Mouse (Mus musculus) embryonic facial prominence, embryonic 10.5 days (tissue): ENCODE measurements around the gene Ntm. TPM values are rescaled to one million over a fixed set of nuclear protein-coding genes. Genes with fewer than 3 reads are reported as not detected.

Experiments used
- DNase-seq: peaks from one replicate; pipeline ENCODE4 v3.0.0-alpha.2; 2017; ENCODE audit warnings: low spot score
- H3K27ac ChIP-seq: fragments of 300-500 bp; sonication (generic); replicated peaks from 2 replicates; pipeline ENCODE4 v1.5.1; 2016; ENCODE audit warnings: mild to moderate bottlenecking
- H3K27me3 ChIP-seq: fragments of 300-500 bp; sonication (generic); replicated peaks from 2 replicates; pipeline ENCODE4 v1.6.1; 2016; ENCODE audit warnings: low read depth, mild to moderate bottlenecking; ENCODE audit not compliant: poor library complexity, severe bottlenecking
- H3K36me3 ChIP-seq: fragments of 300-500 bp; sonication (generic); replicated peaks from 2 replicates; pipeline ENCODE4 v1.6.1; 2016; ENCODE audit warnings: mild to moderate bottlenecking, moderate library complexity
- H3K4me1 ChIP-seq: fragments of 300-500 bp; sonication (generic); 2 replicates; pipeline ENCODE4 v1.6.1; 2016
- H3K4me3 ChIP-seq: fragments of 300-500 bp; sonication (generic); 2 replicates; pipeline ENCODE4 v1.5.1; 2016; ENCODE audit warnings: mild to moderate bottlenecking, moderate library complexity
- H3K9me3 ChIP-seq: fragments of 300-500 bp; sonication (generic); 2 replicates; pipeline ENCODE4 v1.6.1; 2016; ENCODE audit warnings: mild to moderate bottlenecking
- WGBS: fragments of 180-500 bp; shearing (Covaris S2); methylation state at CpG from one replicate; pipeline ENCODE4 v1.1.7; 2016; 5-methylcytosine and 5-hydroxymethylcytosine counted together
- polyA plus RNA-seq: library from polyadenylated mRNA; unstranded; fragments of >200 nt; fragmentation: Nextera tagmentation; extraction: Ambion mirVana; gene quantifications from 2 replicates; pipeline ENCODE4 v1.2.1, GENCODE M21; 2016

Ntm gene
- polyA plus RNA-seq, 1 experiment from 2014 or later = 8.1 TPM

- WGBS = 85% methylated on average over 8 of the region's 8 CpGs
- DNase-seq = no peak
- no peaks in the 10 kb centered on the region for H3K36me3 ChIP-seq
- no peaks in the 10 kb centered on the region for H3K27me3 ChIP-seq
- no peak overlapping the region for H3K27ac ChIP-seq
- peaks cover 5% of the 10 kb centered on the region for H3K4me1 ChIP-seq
- H3K4me3 ChIP-seq = no peak overlapping the region
- no peaks in the 10 kb centered on the region for H3K9me3 ChIP-seq
Measured at GRCm38 (mm10) chr9:29637335-29637734, 325.6 kb downstream of the Ntm start.

GRCm38 (mm10) chr9:29617181-29617580 is 345.8 kb downstream of the Ntm start:
- Histone ChIP-seq H3K36me3 (no peaks in the 10 kb centered on the region), H3K4me1 (peaks cover 2% of the 10 kb centered on the region; the same call in 1 of the 2 replicates), H3K9me3 (no peaks in the 10 kb centered on the region), H3K27me3 (no peaks in the 10 kb centered on the region), H3K4me3 (no peak overlapping the region), H3K27ac (no peak overlapping the region)
- no peak for DNase-seq
- 80% methylated on average over 5 of the region's 5 CpGs for WGBS

GRCm38 (mm10) chr9:29612020-29612612 is 350.8 kb downstream of the Ntm start:
- H3K27ac ChIP-seq = no peak overlapping the region
- H3K4me1 ChIP-seq = peaks cover 15% of the 10 kb centered on the region; the same call in 1 of the 2 replicates
- H3K9me3 ChIP-seq = no peaks in the 10 kb centered on the region
- 75% methylated on average over 7 of the region's 7 CpGs for WGBS
- H3K27me3 ChIP-seq = no peaks in the 10 kb centered on the region
- no peak for DNase-seq
- no peaks in the 10 kb centered on the region for H3K36me3 ChIP-seq
- no peak overlapping the region for H3K4me3 ChIP-seq

GRCm38 (mm10) chr9:29610867-29611266 is 352.1 kb downstream of the Ntm start:
- Histone ChIP-seq H3K27me3 (no peaks in the 10 kb centered on the region), H3K27ac (no peak overlapping the region), H3K9me3 (no peaks in the 10 kb centered on the region), H3K4me3 (no peak overlapping the region), H3K4me1 (peaks cover 15% of the 10 kb centered on the region; the same call in 1 of the 2 replicates), H3K36me3 (no peaks in the 10 kb centered on the region)
- WGBS = 69% methylated on average over 2 of the region's 2 CpGs
- DNase-seq = no peak

- H3K27me3 ChIP-seq = no peaks in the 10 kb centered on the region
- H3K4me3 ChIP-seq = no peak overlapping the region
- H3K4me1 ChIP-seq = no peaks in the 10 kb centered on the region
- no peaks in the 10 kb centered on the region for H3K9me3 ChIP-seq
- 54% methylated on average over 4 of the region's 4 CpGs for WGBS
- no peak overlapping the region for H3K27ac ChIP-seq
- H3K36me3 ChIP-seq = no peaks in the 10 kb centered on the region
- DNase-seq = no peak
Measured at GRCm38 (mm10) chr9:29597665-29598064, 365.3 kb downstream of the Ntm start.

GRCm38 (mm10) chr9:29595321-29595720 is 367.6 kb downstream of the Ntm start:
- H3K9me3 ChIP-seq = no peaks in the 10 kb centered on the region
- 87% methylated on average over 9 of the region's 9 CpGs for WGBS
- no peak overlapping the region for H3K4me3 ChIP-seq
- no peak overlapping the region for H3K27ac ChIP-seq
- no peaks in the 10 kb centered on the region for H3K27me3 ChIP-seq
- no peak for DNase-seq
- H3K36me3 ChIP-seq = no peaks in the 10 kb centered on the region
- no peaks in the 10 kb centered on the region for H3K4me1 ChIP-seq

- Histone ChIP-seq H3K9me3 (no peaks in the 10 kb centered on the region), H3K36me3 (no peaks in the 10 kb centered on the region), H3K4me1 (no peaks in the 10 kb centered on the region), H3K27ac (no peak overlapping the region), H3K27me3 (no peaks in the 10 kb centered on the region), H3K4me3 (no peak overlapping the region)
- 86% methylated on average over 21 of the region's 21 CpGs for WGBS
- no peak for DNase-seq
Measured at GRCm38 (mm10) chr9:29594537-29595294, 368.2 kb downstream of the Ntm start.

- Histone ChIP-seq H3K9me3 (no peaks in the 10 kb centered on the region), H3K27me3 (no peaks in the 10 kb centered on the region), H3K4me3 (no peak overlapping the region), H3K4me1 (no peaks in the 10 kb centered on the region), H3K36me3 (no peaks in the 10 kb centered on the region), H3K27ac (no peak overlapping the region)
- DNase-seq = no peak
- WGBS = 73% methylated on average over 5 of the region's 5 CpGs
Measured at GRCm38 (mm10) chr9:29587376-29587775, 375.6 kb downstream of the Ntm start.

GRCm38 (mm10) chr9:29586381-29586770 is 376.6 kb downstream of the Ntm start:
- no peaks in the 10 kb centered on the region for H3K36me3 ChIP-seq
- no peaks in the 10 kb centered on the region for H3K9me3 ChIP-seq
- DNase-seq = no peak
- H3K4me1 ChIP-seq = no peaks in the 10 kb centered on the region
- no peak overlapping the region for H3K4me3 ChIP-seq
- H3K27me3 ChIP-seq = no peaks in the 10 kb centered on the region
- WGBS = 91% methylated on average over 10 of the region's 10 CpGs
- H3K27ac ChIP-seq = no peak overlapping the region

GRCm38 (mm10) chr9:29585746-29586380 is 377.1 kb downstream of the Ntm start:
- H3K4me3 ChIP-seq = no peak overlapping the region
- H3K4me1 ChIP-seq = no peaks in the 10 kb centered on the region
- H3K27me3 ChIP-seq = no peaks in the 10 kb centered on the region
- no peaks in the 10 kb centered on the region for H3K9me3 ChIP-seq
- H3K27ac ChIP-seq = no peak overlapping the region
- peak; percentile 67 for DNase-seq
- 62% methylated on average over 8 of the region's 8 CpGs for WGBS
- H3K36me3 ChIP-seq = no peaks in the 10 kb centered on the region

GRCm38 (mm10) chr9:29578226-29578625 is 384.7 kb downstream of the Ntm start:
- Histone ChIP-seq H3K4me1 (no peaks in the 10 kb centered on the region), H3K27me3 (no peaks in the 10 kb centered on the region), H3K27ac (no peak overlapping the region), H3K36me3 (no peaks in the 10 kb centered on the region), H3K4me3 (no peak overlapping the region), H3K9me3 (no peaks in the 10 kb centered on the region)
- no peak for DNase-seq
- WGBS = 78% methylated on average over 11 of the region's 11 CpGs

- DNase-seq = no peak
- Histone ChIP-seq H3K9me3 (no peaks in the 10 kb centered on the region), H3K4me3 (no peak overlapping the region), H3K27me3 (no peaks in the 10 kb centered on the region), H3K4me1 (no peaks in the 10 kb centered on the region), H3K36me3 (no peaks in the 10 kb centered on the region), H3K27ac (no peak overlapping the region)
- WGBS = 47% methylated on average over 4 of the region's 4 CpGs
Measured at GRCm38 (mm10) chr9:29576051-29576533, 386.8 kb downstream of the Ntm start.

- Histone ChIP-seq H3K4me3 (no peak overlapping the region), H3K27ac (no peak overlapping the region), H3K36me3 (no peaks in the 10 kb centered on the region), H3K9me3 (no peaks in the 10 kb centered on the region), H3K4me1 (no peaks in the 10 kb centered on the region), H3K27me3 (no peaks in the 10 kb centered on the region)
- WGBS = 83% methylated on average over 5 of the region's 5 CpGs
- DNase-seq = no peak
Measured at GRCm38 (mm10) chr9:29574548-29574947, 388.4 kb downstream of the Ntm start.
